In the genomic region with DNA sequence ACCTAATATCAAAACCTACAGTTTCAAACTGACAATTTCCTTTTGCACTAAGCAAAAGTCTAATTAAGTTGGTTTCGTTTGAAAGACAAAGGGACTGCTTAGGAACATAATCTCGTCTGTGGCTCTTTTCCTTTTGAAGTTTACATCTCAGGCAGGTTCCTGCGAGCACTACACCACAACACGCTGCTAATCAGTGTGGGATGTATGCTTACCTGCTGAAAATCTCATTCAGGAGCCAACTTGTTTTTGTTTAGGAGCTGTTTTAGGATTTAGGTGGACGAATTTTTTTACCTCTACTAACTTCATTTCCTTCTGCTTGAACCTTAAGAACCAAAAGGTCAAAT, we compare ENCODE assay signal across 8 mouse cellular contexts. TPM values are rescaled to one million over a fixed set of nuclear protein-coding genes. Genes with fewer than 3 reads are reported as not detected.
DNase-seq lines count a peak whose midpoint lies in the region; ATAC-seq lines count a peak whose summit lies in the region.
"Had no signal": no experiment of that assay in that cellular context is flagged by ENCODE, and none has a peak within 500 bp of the region (broad histone marks: within the 10 kb centered on the region; RNA-seq: fewer than 3 reads in every experiment).

No protein-coding gene starts in this region.

- H3K4me3 ChIP-seq in lung, embryonic 15.5 days, result peak overlapping the region; percentile 82
- H3K4me3 ChIP-seq in forebrain, embryonic 15.5 days, result peak overlapping the region; percentile 93
- H3K4me3 ChIP-seq in liver, embryonic 11.5 days (ENCODE audit: low read depth, low read length), result peak overlapping the region; percentile 76
- H3K4me3 ChIP-seq in stomach, embryonic 15.5 days (replicated peaks), result peak overlapping the region; percentile 83

- no peak for DNase-seq in lung, adult 18-20 months
- no peak for DNase-seq in liver, embryonic 11.5 days (ENCODE audit: low spot score)
- no peak for DNase-seq in cerebellum, postnatal 25 days
- no peak for DNase-seq in frontal cortex, postnatal 10 days (ENCODE audit: low spot score in 2 of 2)

- no peaks in the 10 kb centered on the region for H3K36me3 ChIP-seq in lung, embryonic 15.5 days
- H3K36me3 ChIP-seq in forebrain, embryonic 15.5 days, result no peaks in the 10 kb centered on the region
- H3K36me3 ChIP-seq in liver, embryonic 11.5 days (ENCODE audit: control insufficient read depth, insufficient read depth, low read length), result no peaks in the 10 kb centered on the region
- no peaks in the 10 kb centered on the region for H3K36me3 ChIP-seq in stomach, embryonic 15.5 days

- peaks cover 13% of the 10 kb centered on the region; the same call in 1 of the 2 replicates for H3K4me1 ChIP-seq in lung, embryonic 15.5 days
- peaks cover 6% of the 10 kb centered on the region for H3K4me1 ChIP-seq in forebrain, embryonic 15.5 days
- H3K4me1 ChIP-seq in liver, embryonic 11.5 days (replicated peaks; ENCODE audit: control insufficient read depth, insufficient read depth, low read length), result 0 out of 2 replicates have a peak, but pooled peaks cover 3% of the 10 kb centered on the region
- H3K4me1 ChIP-seq in stomach, embryonic 15.5 days, result 0 out of 2 replicates have a peak, but pooled peaks cover 3% of the 10 kb centered on the region

- H3K4me2 ChIP-seq in lung, embryonic 15.5 days, result peak overlapping the region; percentile 76
- H3K4me2 ChIP-seq in forebrain, embryonic 15.5 days (replicated peaks), result peak overlapping the region; percentile 51
- H3K4me2 ChIP-seq in liver, embryonic 11.5 days, result peak overlapping the region; percentile 77
- peak overlapping the region; percentile 73 for H3K4me2 ChIP-seq in stomach, embryonic 15.5 days

- peak; percentile 21; the same call in 1 of the 2 replicates for ATAC-seq in lung, embryonic 15.5 days (ENCODE audit: borderline replicate concordance, extremely low read depth, low FRiP score, low TSS enrichment)
- ATAC-seq in forebrain, embryonic 15.5 days (replicated peaks), result peak; percentile 71
- peak; percentile 27 for ATAC-seq in liver, embryonic 11.5 days (replicated peaks; ENCODE audit: low FRiP score)
- peak; percentile 5; the same call in 1 of the 2 replicates for ATAC-seq in stomach, embryonic 15.5 days (ENCODE audit: insufficient read depth, low FRiP score, low read depth)

- H3K9ac ChIP-seq in lung, embryonic 15.5 days, result 0 out of 2 replicates have a peak overlapping the region, but pooled peaks have one; percentile 7
- H3K9ac ChIP-seq in forebrain, embryonic 15.5 days (replicated peaks), result no peak overlapping the region
- no peak overlapping the region; the same call in 1 of the 2 replicates for H3K9ac ChIP-seq in liver, embryonic 11.5 days (ENCODE audit: low read depth, low read length)
- H3K9ac ChIP-seq in stomach, embryonic 15.5 days, result no peak overlapping the region

- 16% methylated on average over 5 of the region's 5 CpGs for WGBS in lung, embryonic 15.5 days
- WGBS in forebrain, embryonic 15.5 days, result 6% methylated on average over 5 of the region's 5 CpGs
- WGBS in liver, embryonic 11.5 days, result 26% methylated on average over 5 of the region's 5 CpGs
- WGBS in stomach, embryonic 15.5 days, result 15% methylated on average over 5 of the region's 5 CpGs

- peak overlapping the region; percentile 72; the same call in 1 of the 2 replicates for H3K27ac ChIP-seq in lung, embryonic 15.5 days
- peak overlapping the region; percentile 74 for H3K27ac ChIP-seq in forebrain, embryonic 15.5 days (replicated peaks)
- no peak overlapping the region for H3K27ac ChIP-seq in liver, embryonic 11.5 days (ENCODE audit: low read depth, low read length)
- H3K27ac ChIP-seq in stomach, embryonic 15.5 days, result peak overlapping the region; percentile 61; the same call in 1 of the 2 replicates
- H3K27ac ChIP-seq: macrophage had no signal

- no peaks in the 10 kb centered on the region for H3K27me3 ChIP-seq in lung, embryonic 15.5 days
- no peaks in the 10 kb centered on the region for H3K27me3 ChIP-seq in forebrain, embryonic 15.5 days
- no peaks in the 10 kb centered on the region for H3K27me3 ChIP-seq in liver, embryonic 11.5 days (replicated peaks; ENCODE audit: control insufficient read depth, insufficient read depth, low read length)
- H3K27me3 ChIP-seq in stomach, embryonic 15.5 days (replicated peaks), result no peaks in the 10 kb centered on the region

- no peaks in the 10 kb centered on the region for H3K9me3 ChIP-seq in lung, embryonic 15.5 days
- H3K9me3 ChIP-seq in forebrain, embryonic 15.5 days, result no peaks in the 10 kb centered on the region
- no peaks in the 10 kb centered on the region for H3K9me3 ChIP-seq in liver, embryonic 11.5 days (ENCODE audit: control insufficient read depth, low read length)
- no peaks in the 10 kb centered on the region for H3K9me3 ChIP-seq in stomach, embryonic 15.5 days

RNA-seq across cellular contexts. Expression of a gene that starts 0.4 kb away (rescaled TPM):
- polyA plus RNA-seq in lung, embryonic 15.5 days (2015; fragmentation: Nextera tagmentation; extraction: Ambion mirVana), result 13.5 and 14.6 TPM in 2 replicates
- 13.8 and 16.5 TPM in 2 replicates for polyA plus RNA-seq in forebrain, embryonic 15.5 days (2015; fragmentation: Nextera tagmentation; extraction: Ambion mirVana)
- polyA plus RNA-seq in liver, embryonic 11.5 days (2014; fragmentation: Nextera tagmentation; extraction: Ambion mirVana), result 6.1 and 6.7 TPM in 2 replicates
- 8.5 and 10.7 TPM in 2 replicates for polyA plus RNA-seq in stomach, embryonic 15.5 days (2015; fragmentation: Nextera tagmentation; extraction: Ambion mirVana)
- polyA plus RNA-seq: macrophage had no signal

RNA-seq across cellular contexts. Expression of a gene that starts 38.6 kb away (rescaled TPM):
- 34.8 and 34.9 TPM in 2 replicates for polyA plus RNA-seq in lung, embryonic 15.5 days (2015; fragmentation: Nextera tagmentation; extraction: Ambion mirVana)
- 8.9 and 9.0 TPM in 2 replicates for polyA plus RNA-seq in forebrain, embryonic 15.5 days (2015; fragmentation: Nextera tagmentation; extraction: Ambion mirVana)
- 11.8 and 12.4 TPM in 2 replicates for polyA plus RNA-seq in liver, embryonic 11.5 days (2014; fragmentation: Nextera tagmentation; extraction: Ambion mirVana)
- polyA plus RNA-seq in stomach, embryonic 15.5 days (2015; fragmentation: Nextera tagmentation; extraction: Ambion mirVana), result 29.4 and 29.7 TPM in 2 replicates

Comparison
In these comparisons a context has a peak if more than half of its experiments do, and no peak if none do; other contexts are left out.
1. ATAC-seq: peak in every context shown above with its lines; median percentile 71 in forebrain, embryonic 15.5 days; 27 in liver, embryonic 11.5 days; 21 in lung, embryonic 15.5 days; 5 in stomach, embryonic 15.5 days.